Mouse (Mus musculus) fat pad, adult 2 months (tissue): ENCODE results near the gene Slc43a2.
"Not testable (repeated sequence)": the region's sequence is repeated elsewhere in the genome, so short reads cannot be mapped to it uniquely, and the experiment has no call there.

Source experiments
- DNase-seq: peaks from one replicate; pipeline ENCODE4 v3.0.0-alpha.2; 2011; ENCODE audit warnings: low read depth, low spot score; ENCODE audit errors: extremely low read depth

Slc43a2 gene

GRCm38 (mm10) chr11:75599802-75600201 lies 68.3 kb downstream of the Slc43a2 start:
- DNase-seq = not testable (repeated sequence)

GRCm38 (mm10) chr11:75604826-75605225 lies 73.3 kb downstream of the Slc43a2 start:
- no peak for DNase-seq

- no peak for DNase-seq
Measured at GRCm38 (mm10) chr11:75605318-75605717, 73.8 kb downstream of the Slc43a2 start.

- DNase-seq = no peak
Measured at GRCm38 (mm10) chr11:75608776-75609175, 77.3 kb downstream of the Slc43a2 start.

- no peak for DNase-seq
Measured at GRCm38 (mm10) chr11:75610021-75610420, 78.5 kb downstream of the Slc43a2 start.

- no peak for DNase-seq
Measured at GRCm38 (mm10) chr11:75614769-75615168, 83.3 kb downstream of the Slc43a2 start.

- DNase-seq = no peak
Measured at GRCm38 (mm10) chr11:75615556-75615955, 84.1 kb downstream of the Slc43a2 start.

- no peak for DNase-seq
Measured at GRCm38 (mm10) chr11:75619133-75619532, 87.6 kb downstream of the Slc43a2 start.

- peak; percentile 82 for DNase-seq
Measured at GRCm38 (mm10) chr11:75620136-75620780, 88.8 kb downstream of the Slc43a2 start.

- DNase-seq = no peak
Measured at GRCm38 (mm10) chr11:75621426-75621825, 89.9 kb downstream of the Slc43a2 start.

- no peak for DNase-seq
Measured at GRCm38 (mm10) chr11:75622588-75623329, 91.3 kb downstream of the Slc43a2 start.

- DNase-seq = no peak
Measured at GRCm38 (mm10) chr11:75624102-75624554, 92.6 kb downstream of the Slc43a2 start.

GRCm38 (mm10) chr11:75625820-75626219 lies 94.3 kb downstream of the Slc43a2 start:
- DNase-seq = no peak
